Mouse (Mus musculus) kidney, embryonic 15.5 days (tissue): ENCODE results near the gene Cmtm1. TPM values are rescaled to one million over a fixed set of nuclear protein-coding genes. Genes with fewer than 3 reads are reported as not detected.
"Not testable (repeated sequence)": the region's sequence is repeated elsewhere in the genome, so short reads cannot be mapped to it uniquely, and the experiment has no call there.

Source experiments
- ATAC-seq: fragments of 200-750 bp; cut with Nextera tagmentation; replicated peaks from 2 replicates; pipeline ENCODE4 v1.8.0; 2017; ENCODE audit warnings: moderate TSS enrichment; ENCODE audit not compliant: low FRiP score
- H3K27ac ChIP-seq: fragments of 300-500 bp; sonication (generic); 2 replicates; pipeline ENCODE4 v1.5.1; 2015; ENCODE audit warnings: mild to moderate bottlenecking, inconsistent platforms
- H3K27me3 ChIP-seq: fragments of 300-500 bp; sonication (generic); 2 replicates; pipeline ENCODE4 v1.6.1; 2015; ENCODE audit warnings: inconsistent platforms
- H3K36me3 ChIP-seq: fragments of 300-500 bp; sonication (generic); 2 replicates; pipeline ENCODE4 v1.6.1; 2015; ENCODE audit warnings: inconsistent platforms
- H3K4me1 ChIP-seq: fragments of 300-500 bp; sonication (generic); 2 replicates; pipeline ENCODE4 v1.6.1; 2015; ENCODE audit warnings: inconsistent platforms
- H3K4me2 ChIP-seq: fragments of 300-500 bp; sonication (generic); 2 replicates; pipeline ENCODE4 v1.6.1; 2015; ENCODE audit warnings: moderate library complexity, mild to moderate bottlenecking, inconsistent platforms
- H3K4me3 ChIP-seq: fragments of 300-500 bp; sonication (generic); replicated peaks from 2 replicates; pipeline ENCODE4 v1.5.1; 2015; ENCODE audit warnings: mild to moderate bottlenecking, inconsistent platforms
- H3K9ac ChIP-seq: fragments of 300-500 bp; sonication (generic); 2 replicates; pipeline ENCODE4 v1.6.1; 2015; ENCODE audit warnings: mild to moderate bottlenecking, inconsistent platforms
- H3K9me3 ChIP-seq: fragments of 300-500 bp; sonication (generic); replicated peaks from 2 replicates; pipeline ENCODE4 v1.6.1; 2016; ENCODE audit warnings: inconsistent platforms
- WGBS: fragments of 180-500 bp; shearing (Covaris S2); methylation state at CpG from one replicate; pipeline ENCODE4 v1.1.7; 2015; ENCODE audit warnings: mixed read lengths; 5-methylcytosine and 5-hydroxymethylcytosine counted together
- polyA plus RNA-seq: library from polyadenylated mRNA; unstranded; fragments of >200 nt; fragmentation: Nextera tagmentation; extraction: Ambion mirVana; gene quantifications from 2 replicates; pipeline ENCODE4 v1.2.1, GENCODE M21; 2015

The Cmtm1 gene
- polyA plus RNA-seq, 1 experiment from 2014 or later: not detected

DNA sequence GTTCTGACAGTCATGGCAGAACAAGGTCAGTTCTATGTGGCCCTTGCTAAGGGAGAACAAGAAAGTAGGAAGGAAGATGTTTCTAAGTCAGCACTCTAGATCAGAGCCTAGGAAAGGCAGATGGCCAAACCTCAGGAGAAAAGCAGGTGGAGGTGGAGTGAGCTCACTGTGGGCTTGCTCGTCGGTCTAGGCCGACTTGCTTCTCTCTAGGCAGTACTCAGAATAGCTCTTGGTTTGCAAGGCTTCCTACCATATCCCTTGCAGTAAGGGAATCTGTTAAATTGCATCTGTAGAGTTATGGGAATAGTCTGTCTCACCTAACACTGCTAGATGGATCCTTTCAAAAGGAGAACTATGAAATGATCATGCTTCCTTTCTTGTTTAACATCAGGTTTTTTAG is 2.1 kb upstream of the Cmtm1 start:
- not testable (repeated sequence) for H3K4me2 ChIP-seq, H3K9me3 ChIP-seq, H3K9ac ChIP-seq, H3K4me1 ChIP-seq, H3K27ac ChIP-seq, ATAC-seq, H3K36me3 ChIP-seq, H3K4me3 ChIP-seq, H3K27me3 ChIP-seq
- 88% methylated on average over 3 of the region's 3 CpGs for WGBS

GRCm38 (mm10) chr8:104308341-104308740 is 1.6 kb downstream of the Cmtm1 start:
- 52% methylated on average over 6 of the region's 6 CpGs for WGBS

DNA sequence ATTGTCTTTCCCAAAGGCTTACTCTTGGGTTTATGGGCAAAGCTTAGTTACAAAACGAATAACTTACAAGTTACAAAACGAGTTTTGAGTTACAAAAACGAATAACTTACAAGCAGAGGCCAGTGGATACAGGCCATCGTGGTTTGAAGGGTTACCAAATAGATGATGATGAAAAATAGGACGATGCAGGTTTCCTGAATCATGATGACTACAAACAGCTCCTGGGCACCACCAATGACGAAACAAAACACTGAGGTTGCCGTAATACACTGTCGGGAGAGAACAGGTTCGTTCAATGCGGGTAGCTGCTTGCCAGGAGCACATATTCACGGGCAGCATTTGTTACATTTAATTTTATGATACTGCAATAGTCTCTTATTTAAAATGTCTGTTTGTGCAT is 5.0 kb downstream of the Cmtm1 start:
- H3K4me3 ChIP-seq: no peak overlapping the region
- no peaks in the 10 kb centered on the region for H3K36me3 ChIP-seq
- 90% methylated on average over 11 of the region's 11 CpGs for WGBS
- H3K27me3 ChIP-seq: no peaks in the 10 kb centered on the region
- H3K9me3 ChIP-seq: no peaks in the 10 kb centered on the region
- H3K4me2 ChIP-seq: no peak overlapping the region
- H3K9ac ChIP-seq: no peak overlapping the region
- peaks cover 4% of the 10 kb centered on the region; the same call in 1 of the 2 replicates for H3K4me1 ChIP-seq
- no peak overlapping the region for H3K27ac ChIP-seq
- no peak for ATAC-seq

More at GRCm38 (mm10) chr8:104308341-104308740, 1.6 kb downstream of the Cmtm1 start:
- not testable (repeated sequence) for H3K4me3 ChIP-seq, H3K4me1 ChIP-seq, ATAC-seq, H3K4me2 ChIP-seq, H3K9ac ChIP-seq, H3K36me3 ChIP-seq, H3K9me3 ChIP-seq, H3K27ac ChIP-seq, H3K27me3 ChIP-seq

DNA sequence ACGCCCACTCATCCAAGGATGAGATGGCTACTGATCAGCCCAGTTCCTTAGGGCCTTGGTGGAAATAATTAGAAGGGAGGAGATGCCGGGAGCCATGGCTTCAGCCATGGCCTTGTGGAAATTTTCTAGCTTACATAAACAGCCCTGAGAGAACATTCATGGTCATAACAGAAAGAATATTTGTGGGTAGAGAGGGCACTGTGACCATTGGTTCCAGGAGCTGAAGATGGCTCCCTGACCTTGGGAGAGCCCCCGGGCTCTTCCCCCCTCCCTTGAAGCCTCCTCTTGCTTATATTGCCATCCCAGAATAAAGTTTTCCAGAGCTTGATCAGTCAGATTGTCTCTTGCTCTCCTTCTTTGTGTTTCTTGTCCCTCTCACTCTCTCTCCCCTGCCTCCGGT is 7.4 kb downstream of the Cmtm1 start:
- H3K4me3 ChIP-seq, H3K4me2 ChIP-seq, H3K27me3 ChIP-seq, H3K9me3 ChIP-seq, H3K36me3 ChIP-seq, H3K27ac ChIP-seq, H3K4me1 ChIP-seq, H3K9ac ChIP-seq, ATAC-seq: not testable (repeated sequence)
- 89% methylated on average over 4 of the region's 4 CpGs for WGBS

DNA sequence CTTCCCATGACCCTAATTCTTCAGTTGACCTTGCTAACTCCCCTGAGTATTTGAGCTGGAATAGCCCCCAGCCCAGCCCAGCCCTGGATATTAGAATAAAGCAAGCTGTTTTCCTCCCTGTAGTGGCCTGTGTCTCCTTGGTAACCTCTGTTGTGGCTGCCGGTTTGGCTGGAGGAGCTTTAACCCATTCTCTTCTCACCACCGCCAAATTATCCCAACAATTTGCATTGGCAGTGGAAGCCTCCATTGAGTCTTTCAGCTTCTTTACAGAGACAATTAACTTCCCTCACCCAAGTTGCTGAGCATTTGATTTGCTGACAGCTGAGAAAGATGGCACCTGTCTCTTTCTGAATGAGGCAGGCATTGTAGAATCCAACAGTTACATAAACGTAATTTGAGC is 8.4 kb downstream of the Cmtm1 start:
- not testable (repeated sequence) for H3K27ac ChIP-seq, H3K4me2 ChIP-seq, H3K9me3 ChIP-seq, H3K4me3 ChIP-seq, H3K36me3 ChIP-seq, H3K27me3 ChIP-seq, H3K9ac ChIP-seq, ATAC-seq, H3K4me1 ChIP-seq
- 14% methylated on average over 3 of the region's 3 CpGs for WGBS

GRCm38 (mm10) chr8:104294396-104294795 is 15.5 kb downstream of the Cmtm1 start:
- no peaks in the 10 kb centered on the region for H3K27me3 ChIP-seq
- ATAC-seq: no peak
- no peak overlapping the region for H3K4me3 ChIP-seq
- H3K27ac ChIP-seq: no peak overlapping the region
- H3K36me3 ChIP-seq: no peaks in the 10 kb centered on the region
- H3K4me1 ChIP-seq: no peaks in the 10 kb centered on the region
- H3K9me3 ChIP-seq: no peaks in the 10 kb centered on the region
- 88% methylated on average over 1 of the region's 1 CpGs for WGBS
- no peak overlapping the region for H3K9ac ChIP-seq
- no peak overlapping the region for H3K4me2 ChIP-seq

- 85% methylated on average over 12 of the region's 12 CpGs for WGBS
- not testable (repeated sequence) for H3K4me2 ChIP-seq, H3K9ac ChIP-seq, ATAC-seq, H3K4me1 ChIP-seq, H3K36me3 ChIP-seq, H3K4me3 ChIP-seq, H3K27ac ChIP-seq, H3K27me3 ChIP-seq, H3K9me3 ChIP-seq
These were observed 16.9 kb downstream of the Cmtm1 start, which contains the start of gene Cmtm2a for GRCm38 (mm10) chr8:104293081-104293480. Gene Cmtm2a, minus strand, starts transcription at chr8:104293181.

GRCm38 (mm10) chr8:104268937-104269440 is 41.0 kb downstream of the Cmtm1 start:
- ATAC-seq: no peak
- Histone ChIP-seq H3K4me3 (no peak overlapping the region), H3K27ac (no peak overlapping the region), H3K36me3 (peaks cover 10% of the 10 kb centered on the region), H3K9me3 (no peaks in the 10 kb centered on the region), H3K9ac (no peak overlapping the region), H3K4me2 (no peak overlapping the region), H3K4me1 (no peaks in the 10 kb centered on the region), H3K27me3 (no peaks in the 10 kb centered on the region)
- 90% methylated on average over 6 of the region's 6 CpGs for WGBS

GRCm38 (mm10) chr8:104268368-104268767 is 41.6 kb downstream of the Cmtm1 start:
- ATAC-seq: no peak
- Histone ChIP-seq H3K36me3 (peaks cover 16% of the 10 kb centered on the region), H3K4me1 (no peaks in the 10 kb centered on the region), H3K4me3 (no peak overlapping the region), H3K27me3 (no peaks in the 10 kb centered on the region), H3K27ac (no peak overlapping the region), H3K9me3 (no peaks in the 10 kb centered on the region), H3K4me2 (no peak overlapping the region), H3K9ac (no peak overlapping the region)

DNA sequence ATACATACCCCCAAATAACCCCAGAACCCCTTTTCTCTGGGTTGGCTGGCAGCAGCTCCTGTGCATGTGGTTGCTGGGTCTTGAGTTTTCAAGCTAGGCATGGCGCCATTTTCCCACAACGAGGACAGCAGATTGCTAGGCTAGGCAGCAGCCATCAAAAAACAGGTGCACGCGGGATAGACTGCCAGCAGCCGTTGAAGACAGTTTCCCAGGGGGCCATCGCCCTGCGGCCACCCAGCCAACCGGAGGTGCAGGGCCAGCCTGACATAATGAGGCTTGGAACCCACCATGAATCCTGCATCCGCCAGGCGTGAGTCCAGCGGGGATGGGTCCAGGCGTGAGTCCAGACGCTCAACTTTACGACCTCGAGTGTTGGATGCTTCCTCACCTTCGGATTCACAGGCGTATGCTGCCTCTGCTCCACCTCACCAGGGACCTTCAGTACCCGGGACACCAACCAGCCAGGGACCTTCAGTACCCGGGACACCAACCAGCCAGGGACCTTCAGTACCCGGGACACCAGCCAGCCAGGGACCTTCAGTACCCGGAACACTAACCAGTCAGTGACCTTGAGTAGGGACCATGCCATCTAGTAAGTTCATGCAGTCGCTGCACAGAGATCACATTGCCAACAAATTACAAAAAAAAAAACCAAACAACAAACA is 45.5 kb downstream of the Cmtm1 start:
- H3K27me3 ChIP-seq, H3K27ac ChIP-seq, H3K4me1 ChIP-seq, H3K9ac ChIP-seq, H3K4me2 ChIP-seq, H3K4me3 ChIP-seq, H3K9me3 ChIP-seq, ATAC-seq: not testable (repeated sequence)
- peaks cover 38% of the 10 kb centered on the region for H3K36me3 ChIP-seq
- WGBS: 96% methylated on average over 22 of the region's 22 CpGs

DNA sequence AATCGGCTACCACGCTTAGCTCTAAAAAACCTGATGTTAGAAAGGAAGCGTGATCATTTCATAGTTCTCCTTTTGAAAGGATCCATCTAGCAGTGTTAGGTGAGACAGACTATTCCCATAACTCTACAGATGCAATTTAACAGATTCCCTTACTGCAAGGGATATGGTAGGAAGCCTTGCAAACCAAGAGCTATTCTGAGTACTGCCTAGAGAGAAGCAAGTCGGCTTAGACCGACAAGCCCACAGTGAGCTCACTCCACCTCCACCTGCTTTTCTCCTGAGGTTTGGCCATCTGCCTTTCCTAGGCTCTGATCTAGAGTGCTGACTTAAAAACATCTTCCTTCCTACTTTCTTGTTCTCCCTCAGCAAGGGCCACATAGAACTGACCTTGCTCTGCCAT is 48.1 kb downstream of the Cmtm1 start:
- H3K27me3 ChIP-seq, H3K4me2 ChIP-seq, H3K4me3 ChIP-seq, H3K9ac ChIP-seq, H3K27ac ChIP-seq, H3K4me1 ChIP-seq, H3K9me3 ChIP-seq, ATAC-seq: not testable (repeated sequence)
- H3K36me3 ChIP-seq: peaks cover 63% of the 10 kb centered on the region
- WGBS: 94% methylated on average over 5 of the region's 5 CpGs

DNA sequence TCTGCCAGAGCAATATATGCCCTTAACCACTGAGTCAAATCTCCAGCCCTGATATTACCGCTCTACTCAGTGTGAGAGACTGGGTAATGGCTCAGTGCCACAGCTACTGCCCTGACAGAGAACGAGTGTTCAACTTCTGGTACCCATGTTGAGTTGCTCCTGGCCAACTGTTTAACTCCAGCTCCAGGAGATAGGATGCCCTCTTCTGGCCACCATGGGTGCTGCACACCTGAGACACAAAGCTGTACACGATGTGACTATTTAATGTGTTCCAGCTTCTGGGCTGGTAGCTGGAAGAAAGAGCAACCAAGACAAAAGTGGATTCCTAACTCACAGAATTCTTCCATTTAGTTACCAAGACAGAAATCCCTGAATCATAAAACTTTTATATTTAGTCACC is 56.9 kb downstream of the Cmtm1 start:
- Histone ChIP-seq H3K36me3 (peaks cover 11% of the 10 kb centered on the region), H3K9me3 (no peaks in the 10 kb centered on the region), H3K4me2 (no peak overlapping the region), H3K9ac (no peak overlapping the region), H3K27ac (no peak overlapping the region), H3K4me3 (no peak overlapping the region), H3K4me1 (peaks cover 17% of the 10 kb centered on the region), H3K27me3 (no peaks in the 10 kb centered on the region)
- WGBS: 89% methylated on average over 3 of the region's 3 CpGs
- ATAC-seq: no peak

- ATAC-seq: peak; percentile 38
These were observed 58.5 kb downstream of the Cmtm1 start for GRCm38 (mm10) chr8:104251461-104251860.

More at GRCm38 (mm10) chr8:104251461-104251860, 58.5 kb downstream of the Cmtm1 start:
- peak overlapping the region; percentile 93 for H3K27ac ChIP-seq
- no peaks in the 10 kb centered on the region for H3K9me3 ChIP-seq
- no peaks in the 10 kb centered on the region for H3K36me3 ChIP-seq
- WGBS: under 1% methylated on average over 7 of the region's 7 CpGs
- peak overlapping the region; percentile 71 for H3K9ac ChIP-seq
- H3K4me1 ChIP-seq: peaks cover 32% of the 10 kb centered on the region
- H3K27me3 ChIP-seq: no peaks in the 10 kb centered on the region
- H3K4me2 ChIP-seq: peak overlapping the region; percentile 84
- peak overlapping the region; percentile 80 for H3K4me3 ChIP-seq
